Mouse (Mus musculus) limb, embryonic 14.5 days (tissue): ENCODE results near the gene Adamts2. TPM values are rescaled to one million over a fixed set of nuclear protein-coding genes. Genes with fewer than 3 reads are reported as not detected.

Experiments used
- ATAC-seq: fragments of 200-750 bp; cut with Nextera tagmentation; 2 replicates; pipeline ENCODE4 v1.8.0; 2017; ENCODE audit warnings: low read depth, moderate number of reproducible peaks, moderate TSS enrichment; ENCODE audit not compliant: low FRiP score
- DNase-seq: peaks from one replicate; pipeline ENCODE4 v3.0.0-alpha.2; 2015; ENCODE audit warnings: low spot score
- H3K27ac ChIP-seq: fragments of 300-500 bp; sonication (generic); replicated peaks from 2 replicates; pipeline ENCODE4 v1.5.1; 2014; ENCODE audit warnings: low read depth, mild to moderate bottlenecking, low read length, moderate library complexity, mixed read lengths
- H3K27me3 ChIP-seq: fragments of 300-500 bp; sonication (generic); 2 replicates; pipeline ENCODE4 v1.6.1; 2014; ENCODE audit warnings: low read length, mixed read lengths; ENCODE audit not compliant: control insufficient read depth, insufficient read depth
- H3K36me3 ChIP-seq: fragments of 300-500 bp; sonication (generic); 2 replicates; pipeline ENCODE4 v1.6.1; 2014; ENCODE audit warnings: mild to moderate bottlenecking, low read length, moderate library complexity, mixed read lengths; ENCODE audit not compliant: control insufficient read depth, insufficient read depth
- H3K4me1 ChIP-seq: fragments of 300-500 bp; sonication (generic); 2 replicates; pipeline ENCODE4 v1.6.1; 2014; ENCODE audit warnings: antibody characterized with exemption, low read length, mixed read lengths; ENCODE audit not compliant: control insufficient read depth, insufficient read depth
- H3K4me2 ChIP-seq: fragments of 300-500 bp; sonication (generic); replicated peaks from 2 replicates; pipeline ENCODE4 v1.6.1; 2014; ENCODE audit warnings: low read depth, mild to moderate bottlenecking, low read length, moderate library complexity; ENCODE audit not compliant: severe bottlenecking
- H3K4me3 ChIP-seq: fragments of 300-500 bp; sonication (generic); replicated peaks from 2 replicates; pipeline ENCODE4 v1.5.1; 2014; ENCODE audit warnings: low read length
- H3K9ac ChIP-seq: fragments of 300-500 bp; sonication (generic); 2 replicates; pipeline ENCODE4 v1.6.1; 2014; ENCODE audit warnings: mild to moderate bottlenecking, low read depth, low read length, moderate library complexity; ENCODE audit not compliant: severe bottlenecking
- H3K9me3 ChIP-seq: fragments of 300-500 bp; sonication (generic); 2 replicates; pipeline ENCODE4 v1.6.1; 2016; ENCODE audit warnings: low read length; ENCODE audit not compliant: control insufficient read depth
- POLR2A ChIP-seq: fragments of 200-500 bp; IDR thresholded peaks from 2 replicates; pipeline ENCODE4 v1.8.0; 2012; ENCODE audit warnings: inconsistent platforms, mild to moderate bottlenecking, moderate library complexity, borderline replicate concordance; ENCODE audit not compliant: insufficient read depth, insufficient read length; ENCODE audit errors: extremely low read depth
- WGBS: fragments of 180-500 bp; shearing (Covaris S2); extraction: QIAGEN DNeasy Blood & Tissue Kit; methylation state at CpG from one replicate; pipeline ENCODE4 v1.1.7; 2014; 5-methylcytosine and 5-hydroxymethylcytosine counted together
- polyA plus RNA-seq, 2 experiments: library from polyadenylated mRNA; depleted of rRNA in 1 of 2; stranded (reverse) in 1 of 2; unstranded in 1 of 2; fragments of >200 nt; fragmentation: Nextera tagmentation in 1 of 2; extraction: Ambion mirVana in 1 of 2; gene quantifications; 2 replicates each; pipeline versions ENCODE4 v1.2.1 to v1.2.3; 2012 to 2014

Adamts2 gene
- polyA plus RNA-seq, 2 experiments: 19.4 to 34.9 TPM

GRCm38 (mm10) chr11:50726035-50726434 is 124.2 kb downstream of the Adamts2 start:
- no peak overlapping the region for H3K27ac ChIP-seq
- peaks cover 4% of the 10 kb centered on the region; the same call in 1 of the 2 replicates for H3K4me1 ChIP-seq
- no peak overlapping the region for H3K9ac ChIP-seq
- TF ChIP-seq POLR2A: no peak
- H3K9me3 ChIP-seq: no peaks in the 10 kb centered on the region
- H3K36me3 ChIP-seq: no peaks in the 10 kb centered on the region
- WGBS: 87% methylated on average over 5 of the region's 5 CpGs
- no peaks in the 10 kb centered on the region for H3K27me3 ChIP-seq
- DNase-seq: no peak
- H3K4me3 ChIP-seq: no peak overlapping the region
- no peak overlapping the region for H3K4me2 ChIP-seq
- no peak for ATAC-seq

GRCm38 (mm10) chr11:50733146-50733545 is 131.3 kb downstream of the Adamts2 start:
- H3K9me3 ChIP-seq: no peaks in the 10 kb centered on the region
- no peaks in the 10 kb centered on the region for H3K27me3 ChIP-seq
- H3K9ac ChIP-seq: no peak overlapping the region
- no peaks in the 10 kb centered on the region for H3K36me3 ChIP-seq
- DNase-seq: no peak
- H3K4me3 ChIP-seq: no peak overlapping the region
- H3K27ac ChIP-seq: no peak overlapping the region
- no peaks in the 10 kb centered on the region for H3K4me1 ChIP-seq
- ATAC-seq: no peak
- WGBS: 57% methylated on average over 3 of the region's 3 CpGs
- no peak overlapping the region for H3K4me2 ChIP-seq
- no peak for TF ChIP-seq POLR2A

- DNase-seq (no peak), ATAC-seq (no peak)
- no peak overlapping the region for H3K27ac ChIP-seq
- WGBS: 63% methylated on average over 4 of the region's 4 CpGs
- H3K36me3 ChIP-seq: no peaks in the 10 kb centered on the region
- no peak for TF ChIP-seq POLR2A
- no peak overlapping the region for H3K4me3 ChIP-seq
- H3K9me3 ChIP-seq: no peaks in the 10 kb centered on the region
- no peaks in the 10 kb centered on the region for H3K4me1 ChIP-seq
- H3K4me2 ChIP-seq: no peak overlapping the region
- H3K27me3 ChIP-seq: no peaks in the 10 kb centered on the region
- H3K9ac ChIP-seq: no peak overlapping the region
These were observed 132.2 kb downstream of the Adamts2 start for GRCm38 (mm10) chr11:50734129-50734528.

GRCm38 (mm10) chr11:50736548-50736947 is 134.7 kb downstream of the Adamts2 start:
- no peak for DNase-seq
- no peak for ATAC-seq
- Histone ChIP-seq H3K36me3 (no peaks in the 10 kb centered on the region), H3K4me2 (no peak overlapping the region), H3K9me3 (no peaks in the 10 kb centered on the region), H3K9ac (no peak overlapping the region), H3K4me3 (no peak overlapping the region), H3K27me3 (no peaks in the 10 kb centered on the region), H3K4me1 (no peaks in the 10 kb centered on the region), H3K27ac (no peak overlapping the region)
- WGBS: 95% methylated on average over 1 of the region's 1 CpGs
- TF ChIP-seq POLR2A: no peak

GRCm38 (mm10) chr11:50738436-50738835 is 136.6 kb downstream of the Adamts2 start:
- Histone ChIP-seq H3K27me3 (no peaks in the 10 kb centered on the region), H3K36me3 (no peaks in the 10 kb centered on the region), H3K9ac (no peak overlapping the region), H3K4me3 (no peak overlapping the region), H3K4me1 (peaks cover 5% of the 10 kb centered on the region), H3K27ac (no peak overlapping the region), H3K4me2 (no peak overlapping the region), H3K9me3 (no peaks in the 10 kb centered on the region)
- no peak for DNase-seq
- no peak for ATAC-seq
- WGBS: 97% methylated on average over 1 of the region's 1 CpGs
- TF ChIP-seq POLR2A: no peak

- Histone ChIP-seq H3K9me3 (no peaks in the 10 kb centered on the region), H3K27ac (no peak overlapping the region), H3K4me1 (peaks cover 14% of the 10 kb centered on the region), H3K9ac (no peak overlapping the region), H3K36me3 (no peaks in the 10 kb centered on the region), H3K4me2 (no peak overlapping the region), H3K27me3 (no peaks in the 10 kb centered on the region), H3K4me3 (no peak overlapping the region)
- ATAC-seq: no peak
- no peak for DNase-seq
- 44% methylated on average over 10 of the region's 10 CpGs for WGBS
- no peak for TF ChIP-seq POLR2A
These were observed 137.6 kb downstream of the Adamts2 start for GRCm38 (mm10) chr11:50739453-50739852.
